14 mouse cellular contexts compared by ENCODE assay signal in genomic region chr9:103463833-103464232, GRCm38 (mm10).
"Had no signal": no experiment of that assay in that cellular context is flagged by ENCODE, and none has a peak within 500 bp of the region (broad histone marks: within the 10 kb centered on the region; RNA-seq: fewer than 3 reads in every experiment).

No protein-coding gene starts in this region.

- H3K9ac ChIP-seq: liver, embryonic 15.5 days; midbrain, embryonic 15.5 days; neural tube, embryonic 13.5 days had no signal

- DNase-seq: kidney, adult 18-20 months; kidney, postnatal 10 days; kidney, postnatal 4 days; lung, adult 2 months; lung, postnatal 4 days; right cerebral cortex, postnatal 25 days had no signal

- H3K27ac ChIP-seq: layer of hippocampus, adult 2 months; limb, embryonic 10.5 days; liver, embryonic 15.5 days; midbrain, embryonic 10.5 days; midbrain, embryonic 15.5 days; neural tube, embryonic 13.5 days had no signal

- H3K27me3 ChIP-seq: liver, embryonic 15.5 days; midbrain, embryonic 15.5 days; neural tube, embryonic 13.5 days had no signal

- H3K36me3 ChIP-seq: limb, embryonic 10.5 days; liver, embryonic 15.5 days; midbrain, embryonic 10.5 days; midbrain, embryonic 15.5 days; neural tube, embryonic 13.5 days had no signal

- H3K4me2 ChIP-seq: liver, embryonic 11.5 days; liver, embryonic 15.5 days; midbrain, embryonic 15.5 days; neural tube, embryonic 13.5 days had no signal

- ATAC-seq: lung, postnatal 0 days; midbrain, embryonic 15.5 days had no signal

- H3K4me1 ChIP-seq: liver, embryonic 15.5 days had no signal

- H3K4me3 ChIP-seq: layer of hippocampus, adult 2 months; limb, embryonic 10.5 days; liver, embryonic 15.5 days; midbrain, embryonic 10.5 days; midbrain, embryonic 15.5 days; neural tube, embryonic 13.5 days had no signal

- H3K9me3 ChIP-seq: limb, embryonic 10.5 days; liver, embryonic 15.5 days; midbrain, embryonic 10.5 days; midbrain, embryonic 15.5 days; neural tube, embryonic 13.5 days had no signal
